Mouse (Mus musculus) adipocyte (in vitro differentiated cells): ENCODE results near the gene 4933402E13Rik.

Experiments
- DNase-seq: peaks from one replicate; pipeline ENCODE4 v3.0.0-alpha.2; 2016; ENCODE audit warnings: low spot score

Gene 4933402E13Rik

DNA sequence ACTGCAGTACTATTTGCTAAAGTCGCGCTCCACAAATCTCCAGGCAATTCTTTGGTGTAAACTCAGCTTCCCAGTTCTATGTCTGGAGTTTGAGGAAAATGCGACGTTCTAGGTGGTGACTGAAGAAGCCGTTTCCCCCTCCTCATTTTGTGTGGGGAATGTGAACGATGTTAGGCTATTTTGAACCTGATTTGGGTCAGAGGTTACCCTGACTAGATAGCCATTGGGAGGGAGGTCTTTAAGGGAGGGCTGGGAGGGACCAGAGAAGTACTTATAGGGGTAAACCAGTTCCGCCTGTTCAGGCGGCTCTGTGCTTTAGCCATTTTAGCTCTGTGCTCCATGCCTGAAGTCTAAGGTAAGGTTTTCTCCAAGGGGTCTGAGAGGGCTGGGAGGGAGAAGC, at the start of gene 4933402E13Rik:
Gene 4933402E13Rik, plus strand, starts transcription at position 301 of the 400 bp plus-strand sequence.
- DNase-seq: no peak
